Mouse (Mus musculus): ENCODE results near the gene Susd3. TPM values are rescaled to one million over a fixed set of nuclear protein-coding genes. Genes with fewer than 3 reads are reported as not detected.

Susd3 gene
- polyA plus RNA-seq, 1 experiment from 2014 or later: 0.81 TPM

GRCm38 (mm10) chr13:49249634-49250033, 1.1 kb upstream of the Susd3 start:
- no peak overlapping the region for H3K4me2 ChIP-seq
- no peak overlapping the region for H3K4me3 ChIP-seq (ENCODE audit: low read depth, low read length)
- H3K36me3 ChIP-seq (ENCODE audit: control insufficient read depth, insufficient read depth, low read length): no peaks in the 10 kb centered on the region
- H3K9me3 ChIP-seq (ENCODE audit: control insufficient read depth, low read length): no peaks in the 10 kb centered on the region
- H3K9ac ChIP-seq (ENCODE audit: low read length): no peak overlapping the region
- peaks cover 26% of the 10 kb centered on the region for H3K27me3 ChIP-seq (ENCODE audit: control insufficient read depth, insufficient read depth, low read length)
- ATAC-seq (ENCODE audit: low FRiP score) (no peak), DNase-seq (ENCODE audit: low spot score, missing footprints) (no peak)
- 76% methylated on average over 2 of the region's 2 CpGs for WGBS
- H3K27ac ChIP-seq (ENCODE audit: low read depth, low read length): no peak overlapping the region
- peaks cover 10% of the 10 kb centered on the region for H3K4me1 ChIP-seq (ENCODE audit: control insufficient read depth, insufficient read depth, low read length)

GRCm38 (mm10) chr13:49248923-49249322, 417 bp upstream of the Susd3 start:
- ATAC-seq (ENCODE audit: low FRiP score) (no peak), DNase-seq (ENCODE audit: low spot score, missing footprints) (no peak)
- Histone ChIP-seq H3K4me3 (ENCODE audit: low read depth, low read length) (no peak overlapping the region), H3K27me3 (ENCODE audit: control insufficient read depth, insufficient read depth, low read length) (peaks cover 26% of the 10 kb centered on the region), H3K4me2 (no peak overlapping the region), H3K9ac (ENCODE audit: low read length) (no peak overlapping the region), H3K9me3 (ENCODE audit: control insufficient read depth, low read length) (no peaks in the 10 kb centered on the region), H3K36me3 (ENCODE audit: control insufficient read depth, insufficient read depth, low read length) (no peaks in the 10 kb centered on the region), H3K4me1 (ENCODE audit: control insufficient read depth, insufficient read depth, low read length) (peaks cover 10% of the 10 kb centered on the region), H3K27ac (ENCODE audit: low read depth, low read length) (no peak overlapping the region)
- 67% methylated on average over 3 of the region's 3 CpGs for WGBS

DNA sequence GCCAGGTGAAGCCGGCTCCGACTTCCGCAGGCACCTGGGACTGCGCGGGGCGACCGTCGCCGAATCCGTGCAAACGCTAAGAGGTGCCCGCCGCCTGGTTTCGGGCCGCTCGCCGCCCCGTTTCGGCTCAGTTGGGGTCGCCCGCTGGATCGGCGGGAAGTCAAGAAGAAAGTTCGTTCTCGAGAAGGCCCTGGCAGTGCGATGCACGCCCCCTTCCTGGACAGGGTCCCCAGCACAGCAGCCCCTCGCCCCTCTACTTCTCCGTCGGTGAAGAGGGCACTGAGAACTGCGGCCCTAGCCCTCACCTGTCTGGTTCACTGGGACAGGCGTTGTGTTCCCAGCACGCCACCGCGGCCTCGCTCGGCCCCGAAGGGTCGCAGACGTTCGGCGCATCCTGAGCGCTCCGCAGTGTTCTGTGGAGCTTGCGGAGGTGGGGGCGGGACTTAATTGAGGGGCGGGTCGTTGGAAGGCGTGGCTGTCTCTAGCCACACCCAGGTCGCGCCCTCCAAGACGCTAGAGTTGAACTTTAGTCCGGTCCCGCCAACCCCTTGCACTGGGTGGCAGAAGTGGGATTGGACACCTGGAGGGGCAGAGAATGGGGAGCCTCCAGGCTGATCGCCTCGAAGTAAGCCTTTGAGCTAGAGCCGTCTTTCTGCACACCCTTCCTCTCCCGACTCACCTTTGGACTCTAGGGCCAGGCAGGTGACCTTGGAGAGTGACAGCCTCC, 603 bp downstream of the Susd3 start:
- WGBS: 1% methylated on average over 58 of the region's 58 CpGs
- peak; percentile 69 for ATAC-seq (ENCODE audit: low FRiP score)
- H3K27me3 ChIP-seq (ENCODE audit: control insufficient read depth, insufficient read depth, low read length): peaks cover 26% of the 10 kb centered on the region

GRCm38 (mm10) chr13:49247232-49247739, 1.2 kb downstream of the Susd3 start:
- no peak for ATAC-seq (ENCODE audit: low FRiP score)
- H3K36me3 ChIP-seq (ENCODE audit: control insufficient read depth, insufficient read depth, low read length): no peaks in the 10 kb centered on the region
- H3K27me3 ChIP-seq (ENCODE audit: control insufficient read depth, insufficient read depth, low read length): peaks cover 26% of the 10 kb centered on the region
- peak overlapping the region; percentile 27 for H3K4me3 ChIP-seq (ENCODE audit: low read depth, low read length)
- no peak overlapping the region for H3K9ac ChIP-seq (ENCODE audit: low read length)
- H3K4me1 ChIP-seq (ENCODE audit: control insufficient read depth, insufficient read depth, low read length): peaks cover 10% of the 10 kb centered on the region
- DNase-seq (ENCODE audit: low spot score, missing footprints): peak; percentile 87
- H3K4me2 ChIP-seq: peak overlapping the region; percentile 50
- no peaks in the 10 kb centered on the region for H3K9me3 ChIP-seq (ENCODE audit: control insufficient read depth, low read length)
- no peak overlapping the region for H3K27ac ChIP-seq (ENCODE audit: low read depth, low read length)
- 32% methylated on average over 12 of the region's 12 CpGs for WGBS

More for the DNA sequence above, 603 bp downstream of the Susd3 start:
- peak; percentile 94 for DNase-seq (ENCODE audit: low spot score, missing footprints)
- H3K36me3 ChIP-seq (ENCODE audit: control insufficient read depth, insufficient read depth, low read length): no peaks in the 10 kb centered on the region
- H3K4me2 ChIP-seq: peak overlapping the region; percentile 50
- peaks cover 10% of the 10 kb centered on the region for H3K4me1 ChIP-seq (ENCODE audit: control insufficient read depth, insufficient read depth, low read length)
- H3K27ac ChIP-seq (ENCODE audit: low read depth, low read length): no peak overlapping the region
- no peaks in the 10 kb centered on the region for H3K9me3 ChIP-seq (ENCODE audit: control insufficient read depth, low read length)
- H3K9ac ChIP-seq (ENCODE audit: low read length): peak overlapping the region; percentile 33; the same call in 1 of the 2 replicates
- H3K4me3 ChIP-seq (ENCODE audit: low read depth, low read length): peak overlapping the region; percentile 27

DNA sequence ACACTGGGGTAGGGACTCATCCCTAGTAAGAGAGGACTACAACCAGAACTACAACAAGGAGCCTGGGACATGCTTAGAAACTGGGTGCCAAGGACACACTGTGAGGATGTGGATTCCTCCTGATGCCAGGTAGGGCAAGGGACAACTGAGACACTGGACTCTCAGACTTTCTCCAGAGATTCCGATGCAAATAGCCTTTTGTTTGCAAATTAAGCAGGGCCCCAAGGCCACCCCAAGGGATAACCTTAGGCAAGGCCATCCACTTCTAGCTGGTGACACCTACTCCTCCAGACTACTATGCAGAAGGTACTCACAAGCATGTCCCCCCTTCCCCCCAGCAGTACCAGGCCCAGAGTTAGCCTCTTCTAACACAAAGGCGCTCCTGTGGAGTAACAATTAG, 1.9 kb downstream of the Susd3 start:
- Histone ChIP-seq H3K36me3 (ENCODE audit: control insufficient read depth, insufficient read depth, low read length) (no peaks in the 10 kb centered on the region), H3K4me1 (ENCODE audit: control insufficient read depth, insufficient read depth, low read length) (peaks cover 10% of the 10 kb centered on the region), H3K9me3 (ENCODE audit: control insufficient read depth, low read length) (no peaks in the 10 kb centered on the region), H3K27ac (ENCODE audit: low read depth, low read length) (no peak overlapping the region), H3K4me2 (no peak overlapping the region), H3K9ac (ENCODE audit: low read length) (no peak overlapping the region), H3K27me3 (ENCODE audit: control insufficient read depth, insufficient read depth, low read length) (peaks cover 26% of the 10 kb centered on the region), H3K4me3 (ENCODE audit: low read depth, low read length) (no peak overlapping the region)
- DNase-seq (ENCODE audit: low spot score, missing footprints): no peak
- no peak for ATAC-seq (ENCODE audit: low FRiP score)
- 67% methylated on average over 2 of the region's 2 CpGs for WGBS

DNA sequence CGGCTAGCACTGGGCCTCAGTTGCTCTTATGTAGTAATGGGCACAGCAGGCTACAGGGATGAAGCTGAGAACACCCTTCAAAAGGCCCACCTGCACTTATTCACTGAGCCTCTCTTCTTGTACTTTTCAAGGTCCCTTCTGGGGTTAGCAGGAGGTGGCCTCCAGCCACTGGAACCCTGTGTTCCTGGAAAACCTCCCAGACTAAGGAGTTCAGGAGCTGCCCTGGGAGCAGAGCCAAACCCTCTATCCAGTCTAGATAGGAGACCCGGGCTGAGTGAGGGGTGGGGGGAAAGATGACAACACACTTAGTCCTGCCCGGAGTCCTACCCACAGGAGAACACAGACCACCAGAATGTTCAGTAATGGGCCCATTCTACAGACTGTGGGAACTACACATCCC, 2.5 kb downstream of the Susd3 start:
- DNase-seq (ENCODE audit: low spot score, missing footprints): no peak

DNA sequence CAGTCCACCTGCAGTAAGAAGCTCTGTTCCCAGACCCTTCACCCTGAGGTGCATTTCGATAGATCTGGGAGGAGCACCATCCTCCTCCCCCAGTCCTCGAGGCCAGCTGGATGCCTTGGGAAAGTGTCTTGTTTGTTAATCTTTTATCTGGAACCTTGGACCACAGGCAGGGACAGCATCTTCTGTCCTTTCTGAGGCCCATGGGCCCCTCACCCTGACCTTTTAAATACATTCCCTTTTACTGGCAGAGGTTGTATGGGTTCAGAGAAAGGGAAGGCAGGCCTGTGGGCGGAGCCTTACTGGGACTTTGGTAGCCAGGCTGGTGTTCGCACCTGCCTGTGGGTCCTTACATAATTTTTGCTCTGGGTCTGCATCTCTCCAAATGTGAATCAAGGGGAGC, 3.3 kb downstream of the Susd3 start:
- ATAC-seq (ENCODE audit: low FRiP score): no peak
- Histone ChIP-seq H3K9ac (ENCODE audit: low read length) (no peak overlapping the region), H3K9me3 (ENCODE audit: control insufficient read depth, low read length) (no peaks in the 10 kb centered on the region), H3K4me3 (ENCODE audit: low read depth, low read length) (no peak overlapping the region), H3K36me3 (ENCODE audit: control insufficient read depth, insufficient read depth, low read length) (no peaks in the 10 kb centered on the region), H3K27me3 (ENCODE audit: control insufficient read depth, insufficient read depth, low read length) (peaks cover 26% of the 10 kb centered on the region), H3K4me1 (ENCODE audit: control insufficient read depth, insufficient read depth, low read length) (peaks cover 10% of the 10 kb centered on the region), H3K27ac (ENCODE audit: low read depth, low read length) (no peak overlapping the region), H3K4me2 (no peak overlapping the region)
- WGBS: 53% methylated on average over 4 of the region's 4 CpGs
- no peak for DNase-seq (ENCODE audit: low spot score, missing footprints)

More for the DNA sequence above, 2.5 kb downstream of the Susd3 start:
- Histone ChIP-seq H3K36me3 (ENCODE audit: control insufficient read depth, insufficient read depth, low read length) (no peaks in the 10 kb centered on the region), H3K9ac (ENCODE audit: low read length) (no peak overlapping the region), H3K27me3 (ENCODE audit: control insufficient read depth, insufficient read depth, low read length) (peaks cover 26% of the 10 kb centered on the region), H3K27ac (ENCODE audit: low read depth, low read length) (no peak overlapping the region), H3K4me3 (ENCODE audit: low read depth, low read length) (no peak overlapping the region), H3K4me1 (ENCODE audit: control insufficient read depth, insufficient read depth, low read length) (peaks cover 10% of the 10 kb centered on the region), H3K9me3 (ENCODE audit: control insufficient read depth, low read length) (no peaks in the 10 kb centered on the region), H3K4me2 (no peak overlapping the region)
- ATAC-seq (ENCODE audit: low FRiP score): no peak
- 90% methylated on average over 3 of the region's 3 CpGs for WGBS

DNA sequence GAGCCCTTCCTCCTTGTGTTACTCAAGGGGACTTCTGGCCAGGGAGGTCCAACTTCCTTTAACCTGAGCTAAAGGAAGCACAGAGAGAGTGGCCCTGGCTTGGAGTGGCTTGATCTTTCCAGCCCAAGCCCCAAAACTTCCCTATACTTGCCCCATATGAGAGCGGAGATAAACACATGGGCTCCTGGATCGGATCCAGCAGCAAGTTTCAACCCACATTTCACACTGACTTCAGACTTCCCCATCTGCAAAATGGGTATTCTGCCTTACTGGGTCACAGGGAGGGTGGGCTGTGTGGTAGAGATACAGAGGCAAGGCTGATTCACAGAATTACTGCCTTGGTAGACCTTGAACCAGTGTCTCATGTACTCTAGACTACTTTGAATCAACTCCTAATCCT, 5.0 kb downstream of the Susd3 start:
- no peak overlapping the region for H3K9ac ChIP-seq (ENCODE audit: low read length)
- no peaks in the 10 kb centered on the region for H3K36me3 ChIP-seq (ENCODE audit: control insufficient read depth, insufficient read depth, low read length)
- WGBS: 96% methylated on average over 2 of the region's 2 CpGs
- H3K4me1 ChIP-seq (ENCODE audit: control insufficient read depth, insufficient read depth, low read length): peaks cover 4% of the 10 kb centered on the region
- H3K4me3 ChIP-seq (ENCODE audit: low read depth, low read length): no peak overlapping the region
- ATAC-seq (ENCODE audit: low FRiP score): no peak
- H3K27ac ChIP-seq (ENCODE audit: low read depth, low read length): no peak overlapping the region
- no peak overlapping the region for H3K4me2 ChIP-seq
- no peak for DNase-seq (ENCODE audit: low spot score, missing footprints)
- no peaks in the 10 kb centered on the region for H3K9me3 ChIP-seq (ENCODE audit: control insufficient read depth, low read length)
- H3K27me3 ChIP-seq (ENCODE audit: control insufficient read depth, insufficient read depth, low read length): peaks cover 23% of the 10 kb centered on the region

DNA sequence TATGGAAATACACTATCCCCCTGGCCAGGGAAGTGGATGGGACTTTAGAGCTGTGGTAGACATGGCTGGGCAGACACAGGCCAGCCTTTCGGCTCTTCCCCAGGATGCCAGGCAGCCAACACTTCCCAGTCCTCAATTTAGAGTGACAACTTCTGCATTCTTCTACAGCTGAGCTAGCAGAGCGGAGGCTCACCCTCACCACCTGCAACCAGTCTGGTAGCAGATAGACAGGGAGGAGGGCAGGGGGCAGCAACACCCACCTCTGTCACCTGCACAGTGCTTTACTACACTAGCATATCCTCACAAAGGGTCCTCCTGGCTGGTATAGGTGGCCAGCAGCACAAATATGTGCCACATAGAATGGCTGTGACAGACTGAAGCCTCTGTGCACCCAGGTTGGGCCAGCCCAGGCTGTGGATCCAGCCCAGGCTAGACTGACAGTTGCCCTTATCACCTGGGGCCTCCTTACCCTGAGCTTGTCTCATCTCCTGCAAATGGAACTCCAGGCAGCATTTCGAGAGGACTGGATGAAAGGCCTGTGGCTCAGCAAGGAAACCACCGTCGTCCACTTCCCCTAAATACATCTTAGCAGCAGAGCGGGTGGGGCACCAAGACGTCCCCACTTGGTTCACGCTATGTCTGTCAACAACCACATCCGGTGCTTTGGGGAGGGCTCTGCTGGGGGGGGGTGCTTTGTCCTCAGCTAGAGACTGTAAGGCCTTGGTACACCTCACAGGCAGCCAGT, 6.0 kb downstream of the Susd3 start:
- Histone ChIP-seq H3K36me3 (ENCODE audit: control insufficient read depth, insufficient read depth, low read length) (no peaks in the 10 kb centered on the region), H3K9me3 (ENCODE audit: control insufficient read depth, low read length) (no peaks in the 10 kb centered on the region), H3K4me2 (no peak overlapping the region), H3K4me3 (ENCODE audit: low read depth, low read length) (no peak overlapping the region), H3K27me3 (ENCODE audit: control insufficient read depth, insufficient read depth, low read length) (peaks cover 13% of the 10 kb centered on the region), H3K4me1 (ENCODE audit: control insufficient read depth, insufficient read depth, low read length) (no peaks in the 10 kb centered on the region; the same call in 1 of the 2 replicates), H3K27ac (ENCODE audit: low read depth, low read length) (no peak overlapping the region), H3K9ac (ENCODE audit: low read length) (no peak overlapping the region)
- 81% methylated on average over 9 of the region's 9 CpGs for WGBS
- DNase-seq (ENCODE audit: low spot score, missing footprints) (no peak), ATAC-seq (ENCODE audit: low FRiP score) (no peak)

All from midbrain, embryonic 11.5 days (tissue).